33 mouse cellular contexts compared by ENCODE assay signal in genomic region chr2:28968278-28968677, GRCm38 (mm10). TPM values are rescaled to one million over a fixed set of nuclear protein-coding genes. Genes with fewer than 3 reads are reported as not detected.
"Had no signal": no experiment of that assay in that cellular context is flagged by ENCODE, and none has a peak within 500 bp of the region (broad histone marks: within the 10 kb centered on the region; RNA-seq: fewer than 3 reads in every experiment).

No protein-coding gene starts in this region.

- H3K9ac ChIP-seq: limb, embryonic 12.5 days; limb, embryonic 13.5 days; limb, embryonic 15.5 days; liver, embryonic 12.5 days; liver, embryonic 13.5 days; liver, embryonic 14.5 days; liver, embryonic 15.5 days; liver, postnatal 0 days; lung, embryonic 14.5 days; lung, embryonic 15.5 days; midbrain, embryonic 12.5 days; midbrain, embryonic 13.5 days; midbrain, embryonic 15.5 days had no signal

- H3K27ac ChIP-seq: limb, embryonic 10.5 days; limb, embryonic 12.5 days; limb, embryonic 13.5 days; limb, embryonic 15.5 days; liver, embryonic 12.5 days; liver, embryonic 13.5 days; liver, embryonic 14.5 days; liver, embryonic 15.5 days; lung, embryonic 15.5 days; macrophage; midbrain, embryonic 10.5 days; midbrain, embryonic 12.5 days; midbrain, embryonic 13.5 days; midbrain, embryonic 15.5 days had no signal

- H3K4me2 ChIP-seq: limb, embryonic 12.5 days; limb, embryonic 13.5 days; limb, embryonic 15.5 days; liver, embryonic 11.5 days; liver, embryonic 12.5 days; liver, embryonic 13.5 days; liver, embryonic 15.5 days; lung, embryonic 14.5 days; lung, embryonic 15.5 days; midbrain, embryonic 11.5 days; midbrain, embryonic 12.5 days; midbrain, embryonic 13.5 days; midbrain, embryonic 15.5 days had no signal

- H3K4me1 ChIP-seq: liver, embryonic 12.5 days; liver, embryonic 13.5 days; liver, embryonic 15.5 days; lung, embryonic 15.5 days had no signal

- ATAC-seq: liver, embryonic 12.5 days; liver, postnatal 0 days; lung, postnatal 0 days; midbrain, embryonic 13.5 days; midbrain, embryonic 15.5 days; midbrain, embryonic 16.5 days had no signal

- H3K4me3 ChIP-seq: limb, embryonic 10.5 days; limb, embryonic 12.5 days; limb, embryonic 13.5 days; limb, embryonic 15.5 days; liver, embryonic 12.5 days; liver, embryonic 13.5 days; liver, embryonic 15.5 days; lung, embryonic 15.5 days; megakaryocyte, embryonic 14.5 days; midbrain, embryonic 10.5 days; midbrain, embryonic 12.5 days; midbrain, embryonic 13.5 days; midbrain, embryonic 15.5 days had no signal

- DNase-seq: left cerebral cortex, postnatal 4 days; liver; liver, embryonic 13.5 days; liver, postnatal 0 days; lung, adult 18-20 months; lung, adult 2 months; lung, embryonic 14.5 days; lung, postnatal 10 days; lung, postnatal 14 days; lung, postnatal 36 days; lung, postnatal 4 days; midbrain, embryonic 14.5 days had no signal

- H3K36me3 ChIP-seq: limb, embryonic 10.5 days; limb, embryonic 12.5 days; limb, embryonic 13.5 days; limb, embryonic 15.5 days; liver, embryonic 12.5 days; liver, embryonic 13.5 days; liver, embryonic 15.5 days; lung, embryonic 15.5 days; midbrain, embryonic 10.5 days; midbrain, embryonic 12.5 days; midbrain, embryonic 13.5 days; midbrain, embryonic 15.5 days had no signal

- H3K9me3 ChIP-seq: limb, embryonic 10.5 days; limb, embryonic 12.5 days; limb, embryonic 13.5 days; limb, embryonic 15.5 days; liver, embryonic 12.5 days; liver, embryonic 13.5 days; liver, embryonic 15.5 days; lung, embryonic 15.5 days; megakaryocyte, embryonic 14.5 days; midbrain, embryonic 10.5 days; midbrain, embryonic 12.5 days; midbrain, embryonic 13.5 days; midbrain, embryonic 15.5 days had no signal

RNA-seq across cellular contexts. Expression of gene Barhl1, which starts 51.8 kb away (rescaled TPM):
- polyA plus RNA-seq: limb, embryonic 10.5 days; limb, embryonic 11.5 days; limb, embryonic 12.5 days; liver, embryonic 11.5 days; liver, embryonic 12.5 days; liver, embryonic 13.5 days; liver, embryonic 14.5 days; liver, embryonic 15.5 days; liver, embryonic 16.5 days; liver, postnatal 0 days; lung, embryonic 14.5 days; lung, embryonic 15.5 days; lung, embryonic 16.5 days; macrophage had no signal
